Mouse (Mus musculus): ENCODE measurements around the gene Rp9. TPM values are rescaled to one million over a fixed set of nuclear protein-coding genes. Genes with fewer than 3 reads are reported as not detected.
"Not testable (repeated sequence)": the region's sequence is repeated elsewhere in the genome, so short reads cannot be mapped to it uniquely, and the experiment has no call there.

Gene Rp9
- polyA plus RNA-seq, 2 experiments = 32.5 to 34.1 TPM

DNA sequence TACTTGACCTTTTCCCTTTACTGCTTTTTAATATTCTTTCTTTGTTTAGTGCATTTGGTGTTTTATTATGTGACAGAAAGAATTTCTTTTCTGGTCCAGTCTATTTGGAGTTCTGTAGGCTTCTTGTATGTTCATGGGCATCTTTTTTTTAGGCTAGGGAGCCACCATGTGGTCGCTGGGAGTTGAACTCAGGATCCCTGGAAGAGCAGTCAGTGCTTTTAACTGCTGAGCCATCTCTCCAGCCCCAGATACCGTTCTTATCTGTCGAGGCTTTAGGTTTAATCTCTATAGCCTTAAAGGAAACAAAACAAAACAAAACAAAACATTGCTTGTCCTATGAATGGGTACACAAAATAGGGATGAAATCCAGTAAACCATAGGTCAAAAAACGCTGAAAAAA lies 61.2 kb downstream of the Rp9 start:
- not testable (repeated sequence) for H3K27ac ChIP-seq; H3K27me3 ChIP-seq (ENCODE audit: control insufficient read depth, insufficient read depth, low read length); ATAC-seq (ENCODE audit: insufficient read depth); H3K4me1 ChIP-seq (replicated peaks; ENCODE audit: control insufficient read depth in 2 of 2, insufficient read depth in 2 of 2, low read length in 1 of 2); H3K4me2 ChIP-seq (ENCODE audit: low read depth); H3K9me3 ChIP-seq (ENCODE audit: control insufficient read depth, low read length); H3K36me3 ChIP-seq (replicated peaks; ENCODE audit: control insufficient read depth, insufficient read depth, low read depth); DNase-seq (ENCODE audit: low read depth in 3 of 3, low spot score in 3 of 3); H3K9ac ChIP-seq (replicated peaks); H3K4me3 ChIP-seq (ENCODE audit: insufficient read depth in 1 of 2, low read depth in 2 of 2, low read length in 2 of 2)
- TF ChIP-seq CTCF (IDR thresholded peaks at IDR 0.05; ENCODE audit: low read depth) = peak; percentile 40
- 19% methylated on average over 4 of the region's 4 CpGs for WGBS (ENCODE audit: insufficient replicate concordance)

DNA sequence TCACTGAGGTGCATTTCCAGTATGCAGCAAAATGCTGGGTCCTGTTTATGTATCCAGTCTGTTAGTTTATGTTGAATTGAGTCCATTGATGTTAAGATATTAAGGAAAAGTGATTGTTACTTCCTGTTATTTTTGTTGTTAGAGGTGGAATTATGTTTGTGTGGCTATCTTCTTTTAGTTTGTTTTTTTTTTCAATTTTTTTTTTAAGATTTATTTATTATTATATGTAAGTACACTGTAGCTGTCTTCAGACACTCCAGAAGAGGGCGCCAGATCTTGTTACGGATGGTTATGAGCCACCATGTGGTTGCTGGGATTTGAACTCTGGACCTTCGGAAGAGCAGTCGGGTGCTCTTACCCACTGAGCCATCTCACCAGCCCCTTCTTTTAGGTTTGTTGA lies 61.9 kb downstream of the Rp9 start:
- 0 out of 2 replicates have a peak, but pooled peaks have one; percentile 8 for TF ChIP-seq CTCF (IDR thresholded peaks at IDR 0.05; ENCODE audit: low read depth)
- not testable (repeated sequence) for H3K27me3 ChIP-seq (ENCODE audit: control insufficient read depth, insufficient read depth, low read length); DNase-seq (ENCODE audit: low read depth in 3 of 3, low spot score in 3 of 3); H3K9ac ChIP-seq (replicated peaks); H3K4me3 ChIP-seq (ENCODE audit: insufficient read depth in 1 of 2, low read depth in 2 of 2, low read length in 2 of 2); H3K36me3 ChIP-seq (replicated peaks; ENCODE audit: control insufficient read depth, insufficient read depth, low read depth); ATAC-seq (ENCODE audit: insufficient read depth); H3K27ac ChIP-seq; H3K9me3 ChIP-seq (ENCODE audit: control insufficient read depth, low read length); H3K4me2 ChIP-seq (ENCODE audit: low read depth); H3K4me1 ChIP-seq (replicated peaks; ENCODE audit: control insufficient read depth in 2 of 2, insufficient read depth in 2 of 2, low read length in 1 of 2)
- 52% methylated on average over 3 of the region's 4 CpGs for WGBS (ENCODE audit: insufficient replicate concordance)

DNA sequence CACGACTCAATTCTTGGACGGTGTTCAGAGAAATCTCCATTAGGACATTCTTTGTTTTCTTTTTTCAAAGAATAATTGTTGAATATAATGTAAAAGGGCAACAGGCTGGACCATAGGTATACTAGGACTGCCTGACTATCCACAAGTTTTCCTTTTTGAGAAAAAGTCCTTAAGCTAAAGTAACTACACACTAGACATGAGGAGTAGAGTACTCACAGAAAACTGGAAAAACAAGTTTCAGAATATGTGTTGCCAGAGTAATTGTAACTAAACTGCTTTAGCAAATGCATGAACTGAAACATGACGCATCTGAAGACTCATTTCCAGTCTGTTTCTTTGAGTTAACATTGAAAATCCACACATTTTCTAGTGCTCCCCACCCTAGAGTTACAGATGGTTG lies 64.1 kb downstream of the Rp9 start:
- ATAC-seq (ENCODE audit: insufficient read depth) = no peak
- H3K4me2 ChIP-seq (ENCODE audit: low read depth) = no peak overlapping the region
- 62% methylated on average over 3 of the region's 3 CpGs for WGBS (ENCODE audit: insufficient replicate concordance)

DNA sequence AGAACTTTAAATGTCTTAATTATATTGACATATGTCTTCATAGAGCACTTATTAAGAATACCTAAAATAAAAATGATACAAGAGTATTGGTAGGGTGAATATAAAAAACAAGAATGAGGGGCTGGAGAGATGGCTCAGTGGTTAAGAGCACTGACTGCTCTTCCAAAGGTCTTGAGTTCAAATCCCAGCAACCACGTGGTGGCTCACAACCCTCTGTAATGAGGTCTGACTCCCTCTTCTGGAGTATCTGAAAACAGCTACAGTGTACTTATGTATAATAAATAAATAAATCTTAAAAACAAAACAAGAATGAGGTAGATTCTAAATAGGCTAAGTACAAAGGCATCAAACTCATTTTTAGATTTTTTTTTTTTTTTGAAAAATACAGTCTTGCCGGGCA lies 66.0 kb downstream of the Rp9 start:
- not testable (repeated sequence) for H3K9me3 ChIP-seq (ENCODE audit: control insufficient read depth, low read length); DNase-seq (ENCODE audit: low read depth in 3 of 3, low spot score in 3 of 3); H3K9ac ChIP-seq (replicated peaks); H3K36me3 ChIP-seq (replicated peaks; ENCODE audit: control insufficient read depth, insufficient read depth, low read depth); ATAC-seq (ENCODE audit: insufficient read depth); H3K27ac ChIP-seq; H3K4me3 ChIP-seq (ENCODE audit: insufficient read depth in 1 of 2, low read depth in 2 of 2, low read length in 2 of 2); H3K27me3 ChIP-seq (ENCODE audit: control insufficient read depth, insufficient read depth, low read length); H3K4me1 ChIP-seq (replicated peaks; ENCODE audit: control insufficient read depth in 2 of 2, insufficient read depth in 2 of 2, low read length in 1 of 2); H3K4me2 ChIP-seq (ENCODE audit: low read depth)
- WGBS (ENCODE audit: insufficient replicate concordance) = 37% methylated on average over 2 of the region's 2 CpGs

More for the DNA sequence above, 64.1 kb downstream of the Rp9 start:
- H3K9me3 ChIP-seq (ENCODE audit: control insufficient read depth, low read length) = no peaks in the 10 kb centered on the region
- no peak overlapping the region for H3K4me3 ChIP-seq (ENCODE audit: insufficient read depth in 1 of 2, low read depth in 2 of 2, low read length in 2 of 2)
- H3K36me3 ChIP-seq (replicated peaks; ENCODE audit: control insufficient read depth, insufficient read depth, low read depth) = no peaks in the 10 kb centered on the region
- no peaks in the 10 kb centered on the region for H3K27me3 ChIP-seq (ENCODE audit: control insufficient read depth, insufficient read depth, low read length)
- no peak for TF ChIP-seq CTCF (IDR thresholded peaks at IDR 0.05; ENCODE audit: low read depth)
- TF ChIP-seq EP300 (IDR thresholded peaks at IDR 0.05; ENCODE audit: low read depth) = no peak
- no peak overlapping the region for H3K27ac ChIP-seq
- H3K4me1 ChIP-seq (replicated peaks; ENCODE audit: control insufficient read depth in 2 of 2, insufficient read depth in 2 of 2, low read length in 1 of 2) = no peaks in the 10 kb centered on the region
- DNase-seq (ENCODE audit: low read depth in 3 of 3, low spot score in 3 of 3) = no peak
- no peak overlapping the region for H3K9ac ChIP-seq (replicated peaks)

DNA sequence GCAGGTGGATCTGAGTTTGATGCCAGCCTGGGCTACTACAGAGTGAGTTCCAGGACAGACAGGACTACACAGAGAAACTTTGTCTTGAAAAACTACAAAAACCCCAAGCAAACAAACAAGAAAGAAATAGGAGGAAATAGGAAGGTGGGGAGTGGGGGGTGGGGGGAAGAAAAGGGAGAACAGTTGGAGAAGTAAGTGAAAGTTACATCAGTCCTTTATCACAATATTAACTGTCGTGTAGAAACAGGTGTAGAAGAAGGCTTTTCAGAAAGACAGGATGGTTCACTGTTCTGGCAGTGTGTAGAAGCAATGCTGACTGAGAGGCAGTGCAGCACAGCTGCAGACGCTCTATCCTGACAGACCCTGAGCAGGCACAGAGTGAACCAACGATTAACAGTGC lies 66.6 kb downstream of the Rp9 start:
- H3K9ac ChIP-seq (replicated peaks) = no peak overlapping the region
- ATAC-seq (ENCODE audit: insufficient read depth) = no peak

DNA sequence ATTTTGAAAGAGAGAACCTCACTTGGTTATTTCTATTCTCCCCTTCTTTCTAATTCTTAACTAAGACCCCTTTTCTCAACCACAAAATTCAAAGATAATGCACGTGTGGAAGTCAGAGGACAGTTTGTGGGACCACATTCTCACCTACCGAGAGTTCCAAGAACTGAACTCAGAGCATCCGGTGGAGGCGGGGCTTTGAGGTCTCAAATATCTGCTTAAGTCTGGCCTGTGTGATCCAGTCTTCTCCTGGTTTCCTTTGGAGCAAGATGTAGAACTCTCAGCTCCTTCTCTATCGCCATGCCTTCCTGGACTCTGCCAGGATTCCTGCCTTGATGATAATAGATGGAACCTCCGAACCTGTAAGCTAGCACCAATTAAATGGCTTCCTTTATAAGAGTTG lies 67.5 kb downstream of the Rp9 start:
- Histone ChIP-seq H3K4me1 (replicated peaks; ENCODE audit: control insufficient read depth in 2 of 2, insufficient read depth in 2 of 2, low read length in 1 of 2) (no peaks in the 10 kb centered on the region), H3K36me3 (replicated peaks; ENCODE audit: control insufficient read depth, insufficient read depth, low read depth) (no peaks in the 10 kb centered on the region), H3K27ac (no peak overlapping the region), H3K9ac (replicated peaks) (no peak overlapping the region), H3K4me3 (ENCODE audit: insufficient read depth in 1 of 2, low read depth in 2 of 2, low read length in 2 of 2) (no peak overlapping the region), H3K4me2 (ENCODE audit: low read depth) (no peak overlapping the region), H3K27me3 (ENCODE audit: control insufficient read depth, insufficient read depth, low read length) (no peaks in the 10 kb centered on the region), H3K9me3 (ENCODE audit: control insufficient read depth, low read length) (no peaks in the 10 kb centered on the region)
- 62% methylated on average over 6 of the region's 6 CpGs for WGBS (ENCODE audit: insufficient replicate concordance)
- TF ChIP-seq CTCF (IDR thresholded peaks at IDR 0.05; ENCODE audit: low read depth) (no peak), EP300 (IDR thresholded peaks at IDR 0.05; ENCODE audit: low read depth) (no peak)
- no peak for ATAC-seq (ENCODE audit: insufficient read depth)
- DNase-seq (ENCODE audit: low read depth in 3 of 3, low spot score in 3 of 3) = no peak

More for the DNA sequence above, 66.6 kb downstream of the Rp9 start:
- Histone ChIP-seq H3K27ac (no peak overlapping the region), H3K27me3 (ENCODE audit: control insufficient read depth, insufficient read depth, low read length) (no peaks in the 10 kb centered on the region), H3K36me3 (replicated peaks; ENCODE audit: control insufficient read depth, insufficient read depth, low read depth) (no peaks in the 10 kb centered on the region), H3K4me1 (replicated peaks; ENCODE audit: control insufficient read depth in 2 of 2, insufficient read depth in 2 of 2, low read length in 1 of 2) (no peaks in the 10 kb centered on the region), H3K9me3 (ENCODE audit: control insufficient read depth, low read length) (no peaks in the 10 kb centered on the region), H3K4me3 (ENCODE audit: insufficient read depth in 1 of 2, low read depth in 2 of 2, low read length in 2 of 2) (no peak overlapping the region), H3K4me2 (ENCODE audit: low read depth) (no peak overlapping the region)
- WGBS (ENCODE audit: insufficient replicate concordance) = 53% methylated on average over 3 of the region's 3 CpGs
- DNase-seq (ENCODE audit: low read depth in 3 of 3, low spot score in 3 of 3) = no peak
- TF ChIP-seq EP300 (IDR thresholded peaks at IDR 0.05; ENCODE audit: low read depth) (no peak), CTCF (IDR thresholded peaks at IDR 0.05; ENCODE audit: low read depth) (no peak)
